Mouse (Mus musculus) midbrain, postnatal 0 days (tissue): ENCODE data around the gene Vmn2r81. TPM values are rescaled to one million over a fixed set of nuclear protein-coding genes. Genes with fewer than 3 reads are reported as not detected.

Experiments
- ATAC-seq: fragments of 200-750 bp; cut with Nextera tagmentation; 2 replicates; pipeline ENCODE4 v1.8.0; 2017; ENCODE audit warnings: moderate number of reproducible peaks, mild to moderate bottlenecking, moderate TSS enrichment, moderate library complexity; ENCODE audit not compliant: low FRiP score
- DNase-seq: peaks from one replicate; pipeline ENCODE4 v3.0.0-alpha.2; 2015; ENCODE audit warnings: low spot score
- H3K27ac ChIP-seq: fragments of 300-500 bp; sonication (generic); 2 replicates; pipeline ENCODE4 v1.5.1; 2014; ENCODE audit warnings: low read depth, mild to moderate bottlenecking, low read length, mixed read lengths
- H3K27me3 ChIP-seq: fragments of 300-500 bp; sonication (generic); 2 replicates; pipeline ENCODE4 v1.6.1; 2014; ENCODE audit warnings: low read length, control low read depth, mixed read lengths; ENCODE audit not compliant: insufficient read depth
- H3K36me3 ChIP-seq: fragments of 300-500 bp; sonication (generic); 2 replicates; pipeline ENCODE4 v1.6.1; 2014; ENCODE audit warnings: low read length, control low read depth, mixed read lengths; ENCODE audit not compliant: insufficient read depth
- H3K4me1 ChIP-seq: fragments of 300-500 bp; sonication (generic); 2 replicates; pipeline ENCODE4 v1.6.1; 2014; ENCODE audit warnings: mild to moderate bottlenecking, control low read depth, antibody characterized with exemption, low read length, mixed read lengths; ENCODE audit not compliant: insufficient read depth
- H3K4me2 ChIP-seq: fragments of 300-500 bp; sonication (generic); 2 replicates; pipeline ENCODE4 v1.6.1; 2014; ENCODE audit warnings: low read depth, mild to moderate bottlenecking, low read length, mixed read lengths; ENCODE audit not compliant: poor library complexity, severe bottlenecking
- H3K4me3 ChIP-seq: fragments of 300-500 bp; sonication (generic); 2 replicates; pipeline ENCODE4 v1.5.1; 2014; ENCODE audit warnings: low read depth, mild to moderate bottlenecking, low read length, moderate library complexity
- H3K9ac ChIP-seq: fragments of 300-500 bp; sonication (generic); replicated peaks from 2 replicates; pipeline ENCODE4 v1.6.1; 2014; ENCODE audit warnings: mild to moderate bottlenecking, low read length, moderate library complexity, mixed read lengths; ENCODE audit not compliant: poor library complexity, severe bottlenecking
- H3K9me3 ChIP-seq: fragments of 300-500 bp; sonication (generic); 2 replicates; pipeline ENCODE4 v1.6.1; 2016; ENCODE audit warnings: low read length, control low read depth
- CTCF ChIP-seq: IDR thresholded peaks from 2 replicates; pipeline ENCODE4 v1.5.1; 2016; ENCODE audit warnings: antibody characterized with exemption, mild to moderate bottlenecking
- polyA plus RNA-seq: library from polyadenylated mRNA; unstranded; fragments of >200 nt; fragmentation: Nextera tagmentation; extraction: Ambion mirVana; gene quantifications from 2 replicates; pipeline ENCODE4 v1.2.1, GENCODE M21; 2015
- total RNA-seq: library from RNA; depleted of rRNA; stranded (reverse); fragments of >200 nt; gene quantifications from 2 replicates; pipeline ENCODE4 v1.2.3, GENCODE M21; 2014; rRNA removed

The Vmn2r81 gene
- total and polyA plus RNA-seq, 2 experiments from 2014 or later, result not detected

DNA sequence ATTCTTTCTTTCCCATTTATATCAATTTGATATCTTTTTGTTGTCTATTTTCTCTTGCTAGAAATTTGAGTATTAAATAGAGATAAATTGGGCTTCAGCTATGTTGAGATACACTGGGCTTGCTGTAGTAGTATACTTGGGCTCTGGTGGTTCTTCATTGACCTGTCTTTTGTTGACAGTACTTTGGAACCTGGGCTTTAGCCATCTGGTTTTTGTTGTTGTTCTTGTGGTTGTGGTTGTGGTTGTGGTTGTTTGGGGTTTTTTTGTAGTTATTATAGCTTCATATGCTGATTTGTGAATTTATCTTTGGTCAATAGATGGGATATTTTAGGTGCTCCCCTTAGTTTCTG lies 75.2 kb downstream of the Vmn2r81 start:
- no peaks in the 10 kb centered on the region for H3K4me1 ChIP-seq
- no peaks in the 10 kb centered on the region for H3K9me3 ChIP-seq
- no peaks in the 10 kb centered on the region for H3K27me3 ChIP-seq
- DNase-seq, result no peak
- no peak overlapping the region for H3K27ac ChIP-seq
- no peak overlapping the region for H3K4me3 ChIP-seq
- TF ChIP-seq CTCF, result no peak
- no peak overlapping the region for H3K4me2 ChIP-seq
- H3K36me3 ChIP-seq, result no peaks in the 10 kb centered on the region
- no peak overlapping the region for H3K9ac ChIP-seq
- no peak for ATAC-seq

Other genes starting within 250 kb of the Vmn2r81 start
- gene Olfr1351, start 235.2 kb upstream of the Vmn2r81 start, total RNA-seq, result not detected in 2 replicates
- gene Olfr1351, start 235.2 kb upstream of the Vmn2r81 start, polyA plus RNA-seq, result not detected in 2 replicates
- gene Olfr57, start 219.0 kb upstream of the Vmn2r81 start, total RNA-seq, result not detected in 2 replicates
- 0.33 and 0.72 TPM in 2 replicates for gene Olfr57, start 219.0 kb upstream of the Vmn2r81 start, polyA plus RNA-seq
- 22.9 and 35.1 TPM in 2 replicates for gene 2610008E11Rik, start 150.1 kb upstream of the Vmn2r81 start, total RNA-seq
- 24.4 and 26.1 TPM in 2 replicates for gene 2610008E11Rik, start 150.1 kb upstream of the Vmn2r81 start, polyA plus RNA-seq
- not detected in 2 replicates for gene Vmn2r80, start 98.9 kb upstream of the Vmn2r81 start, total RNA-seq
- not detected in 2 replicates for gene Vmn2r80, start 98.9 kb upstream of the Vmn2r81 start, polyA plus RNA-seq
- not detected in 2 replicates for gene Vmn2r82, start 108.8 kb downstream of the Vmn2r81 start, total RNA-seq
- gene Vmn2r82, start 108.8 kb downstream of the Vmn2r81 start, polyA plus RNA-seq, result not detected in 2 replicates
- gene Vmn2r83, start 221.0 kb downstream of the Vmn2r81 start, total RNA-seq, result not detected in 2 replicates
- not detected in 2 replicates for gene Vmn2r83, start 221.0 kb downstream of the Vmn2r81 start, polyA plus RNA-seq